Mouse (Mus musculus) spleen, postnatal 4 days (tissue): ENCODE results near the gene Catsper3.

Source experiments
- DNase-seq, 2 experiments: peaks; one replicate each; pipeline ENCODE4 v3.0.0; 2022; ENCODE audit warnings: low spot score in 2 of 2

The Catsper3 gene

GRCm38 (mm10) chr13:55784268-55784667 lies at the start of gene Catsper3:
Catsper3 (plus strand) TSS chr13:55784568.
- no peak for DNase-seq

- no peak for DNase-seq
Measured at GRCm38 (mm10) chr13:55737885-55738284, 46.5 kb upstream of the Catsper3 start.

GRCm38 (mm10) chr13:55742306-55742705 lies 42.1 kb upstream of the Catsper3 start:
- DNase-seq = no peak

- no peak for DNase-seq
Measured at GRCm38 (mm10) chr13:55754380-55754779, 30.0 kb upstream of the Catsper3 start.

- no peak for DNase-seq
Measured at GRCm38 (mm10) chr13:55756789-55757188, 27.6 kb upstream of the Catsper3 start.

- DNase-seq = no peak
Measured at GRCm38 (mm10) chr13:55757645-55758044, 26.7 kb upstream of the Catsper3 start.

- DNase-seq = no peak
Measured at GRCm38 (mm10) chr13:55760576-55760975, 23.8 kb upstream of the Catsper3 start.

- DNase-seq = no peak
Measured at GRCm38 (mm10) chr13:55761486-55761885, 22.9 kb upstream of the Catsper3 start.

GRCm38 (mm10) chr13:55774352-55774751 lies 10.0 kb upstream of the Catsper3 start:
- DNase-seq = no peak

- DNase-seq = no peak
Measured at GRCm38 (mm10) chr13:55775056-55775455, 9.3 kb upstream of the Catsper3 start.

GRCm38 (mm10) chr13:55786120-55786519 lies 1.8 kb downstream of the Catsper3 start:
- no peak for DNase-seq

- DNase-seq = no peak
Measured at GRCm38 (mm10) chr13:55801246-55801645, 16.9 kb downstream of the Catsper3 start.

GRCm38 (mm10) chr13:55803973-55804372 lies 19.6 kb downstream of the Catsper3 start:
- DNase-seq = no peak

GRCm38 (mm10) chr13:55809041-55809623 lies 24.8 kb downstream of the Catsper3 start:
- DNase-seq = no peak

GRCm38 (mm10) chr13:55809707-55810106 lies 25.3 kb downstream of the Catsper3 start:
- no peak for DNase-seq

GRCm38 (mm10) chr13:55810947-55811346 lies 26.6 kb downstream of the Catsper3 start:
- DNase-seq = no peak

GRCm38 (mm10) chr13:55813490-55814016 lies 29.2 kb downstream of the Catsper3 start:
- no peak for DNase-seq

GRCm38 (mm10) chr13:55814834-55815233 lies 30.5 kb downstream of the Catsper3 start:
- no peak for DNase-seq

GRCm38 (mm10) chr13:55822499-55822898 lies 38.1 kb downstream of the Catsper3 start:
- no peak for DNase-seq

GRCm38 (mm10) chr13:55824151-55824945 lies 40.0 kb downstream of the Catsper3 start:
- no peak for DNase-seq

GRCm38 (mm10) chr13:55825245-55825681 lies 40.9 kb downstream of the Catsper3 start:
- no peak for DNase-seq

- no peak for DNase-seq
Measured at GRCm38 (mm10) chr13:55826008-55826671, 41.8 kb downstream of the Catsper3 start.
